Mouse (Mus musculus): Measurements from ENCODE around the gene Cux1.

DNA sequence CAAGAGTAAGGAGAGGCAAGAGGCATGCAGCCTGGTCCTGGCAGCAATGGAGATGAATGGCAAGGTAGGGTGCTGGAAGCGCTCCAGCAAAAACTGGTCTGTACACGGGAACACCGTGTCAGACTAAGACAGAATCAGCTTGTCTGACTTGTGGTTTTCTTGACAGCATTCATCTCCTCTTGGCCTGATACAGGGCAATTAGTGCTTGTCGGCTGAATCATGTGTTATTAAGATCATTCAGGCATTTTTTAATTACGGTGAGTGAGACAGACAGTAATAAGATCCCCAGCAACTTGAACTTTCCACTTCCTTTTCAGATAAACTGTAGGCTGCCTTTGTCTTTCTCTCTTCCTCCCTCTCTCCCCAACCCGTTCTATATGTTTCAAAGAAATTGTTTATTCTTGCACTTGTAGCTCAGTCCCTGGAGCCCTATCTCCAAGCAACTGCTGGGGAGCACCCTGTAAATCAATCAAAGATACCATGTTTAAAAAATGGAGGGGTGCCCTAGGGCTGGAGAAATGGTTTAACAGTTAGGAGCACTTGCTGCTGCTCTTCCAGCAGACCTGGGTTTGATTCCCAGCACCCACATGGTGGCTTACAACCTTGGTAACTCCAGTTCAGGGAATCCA is 53.1 kb downstream of the Cux1 start:
- TF ChIP-seq CTCF (IDR thresholded peaks at IDR 0.05; ENCODE audit: extremely low read depth, insufficient read depth, insufficient read length, insufficient replicate concordance) (no peak), POLR2A (IDR thresholded peaks at IDR 0.05; ENCODE audit: low read depth, low read length) (no peak)
